Mouse (Mus musculus) skeletal muscle tissue, adult 2 months (tissue): Measurements from ENCODE around the gene Vmn2r88.
"Not testable (repeated sequence)": the region's sequence is repeated elsewhere in the genome, so short reads cannot be mapped to it uniquely, and the experiment has no call there.

Experiments
- DNase-seq: peaks from one replicate; pipeline ENCODE4 v3.0.0-alpha.2; 2012; ENCODE audit warnings: low read depth, low spot score

Gene Vmn2r88

GRCm38 (mm10) chr14:51410520-51410919, at the start of gene Vmn2r88:
TSS of gene Vmn2r88 (plus strand) at chr14:51410820.
- DNase-seq, result no peak

- no peak for DNase-seq
These were observed 49.2 kb upstream of the Vmn2r88 start, which contains the start of gene Gm7247 for GRCm38 (mm10) chr14:51361456-51361855. TSS of gene Gm7247 (plus strand) at chr14:51361756.

GRCm38 (mm10) chr14:51382805-51383204, 27.8 kb upstream of the Vmn2r88 start:
- DNase-seq, result no peak

- DNase-seq, result no peak
These were observed 26.3 kb upstream of the Vmn2r88 start for GRCm38 (mm10) chr14:51384351-51384750.

GRCm38 (mm10) chr14:51385741-51386140, 24.9 kb upstream of the Vmn2r88 start:
- DNase-seq, result no peak

- no peak for DNase-seq
These were observed 22.9 kb upstream of the Vmn2r88 start for GRCm38 (mm10) chr14:51387768-51388167.

GRCm38 (mm10) chr14:51388222-51388621, 22.4 kb upstream of the Vmn2r88 start:
- no peak for DNase-seq

- no peak for DNase-seq
These were observed 13.3 kb downstream of the Vmn2r88 start for GRCm38 (mm10) chr14:51423885-51424284.

- not testable (repeated sequence) for DNase-seq
These were observed 19.5 kb downstream of the Vmn2r88 start for GRCm38 (mm10) chr14:51430138-51430537.

- no peak for DNase-seq
These were observed 23.9 kb downstream of the Vmn2r88 start for GRCm38 (mm10) chr14:51434546-51434945.

GRCm38 (mm10) chr14:51435020-51435419, 24.4 kb downstream of the Vmn2r88 start:
- no peak for DNase-seq

- DNase-seq, result no peak
These were observed 28.3 kb downstream of the Vmn2r88 start for GRCm38 (mm10) chr14:51438955-51439354.

GRCm38 (mm10) chr14:51451557-51451956, 40.9 kb downstream of the Vmn2r88 start, which contains the start of gene Vmn2r89:
TSS of gene Vmn2r89 (plus strand) at chr14:51451857.
- DNase-seq, result not testable (repeated sequence)
